Mouse (Mus musculus) MEL (cell line): ENCODE measurements around the gene Arl15.

Source experiments
- CTCF ChIP-seq, 3 experiments: IDR thresholded peaks in 2 of 3; conservative IDR thresholded peaks in 1 of 3; 2 replicates each; pipeline ENCODE4 v1.5.1; 2011 to 2012; ENCODE audit warnings: low read length in 3 of 3, low read depth in 2 of 3, mild to moderate bottlenecking in 2 of 3, improper control_type of control experiment in 1 of 3, inconsistent platforms in 1 of 3, mixed read lengths in 1 of 3, moderate library complexity in 1 of 3; ENCODE audit not compliant: control insufficient read depth in 1 of 3, insufficient read depth in 1 of 3, poor library complexity in 1 of 3, severe bottlenecking in 1 of 3
- EP300 ChIP-seq, 2 experiments: IDR thresholded peaks; 2 replicates each; pipeline ENCODE4 v1.6.1; 2011; ENCODE audit warnings: improper control_type of control experiment in 2 of 2, low read length in 2 of 2, low read depth in 1 of 2, mild to moderate bottlenecking in 1 of 2
- GABPA ChIP-seq: IDR thresholded peaks from 2 replicates; pipeline ENCODE4 v1.6.1; 2012; ENCODE audit warnings: low read depth, mild to moderate bottlenecking, inconsistent platforms, low read length, improper control_type of control experiment, moderate library complexity
- NRF1 ChIP-seq: IDR thresholded peaks from 2 replicates; pipeline ENCODE4 v1.6.1; 2014; ENCODE audit warnings: low read depth, mild to moderate bottlenecking, inconsistent platforms, low read length, improper control_type of control experiment, moderate library complexity; ENCODE audit not compliant: poor library complexity, insufficient read depth, severe bottlenecking
- USF1 ChIP-seq: IDR thresholded peaks from 2 replicates; pipeline ENCODE4 v1.6.1; 2014; ENCODE audit warnings: low read depth, mild to moderate bottlenecking, inconsistent platforms, low read length, improper control_type of control experiment, moderate library complexity

GRCm38 (mm10) chr13:113843310-113843649 is 49.0 kb downstream of the Arl15 start:
- TF ChIP-seq GABPA: no peak
- TF ChIP-seq USF1: no peak
- TF ChIP-seq CTCF (IDR thresholded peaks at IDR 0.05 in 2 of 3, conservative IDR thresholded peaks at IDR 0.05 in 1 of 3; ENCODE audit: control insufficient read depth in 1 of 3, insufficient read depth in 1 of 3, low read depth in 2 of 3, low read length in 3 of 3, poor library complexity in 1 of 3, severe bottlenecking in 1 of 3): no peak
- no peak; a peak in 1 of 4 replicates for TF ChIP-seq EP300 (IDR thresholded peaks at IDR 0.05; ENCODE audit: low read depth in 1 of 2, low read length in 2 of 2)
- TF ChIP-seq NRF1: no peak
